Mouse (Mus musculus) liver, postnatal 0 days (tissue): ENCODE data around the gene Tmem107. TPM values are rescaled to one million over a fixed set of nuclear protein-coding genes. Genes with fewer than 3 reads are reported as not detected.
A peak's percentile ranks its signal among the peaks of the same experiment; 100 is the strongest.

Source experiments
- ATAC-seq: fragments of 200-750 bp; cut with Nextera tagmentation; 2 replicates; pipeline ENCODE4 v1.8.0; 2017; ENCODE audit warnings: mild to moderate bottlenecking, moderate library complexity
- DNase-seq: peaks from one replicate; pipeline ENCODE4 v3.0.0-alpha.2; 2016
- H3K27ac ChIP-seq: fragments of 300-500 bp; sonication (generic); 2 replicates; pipeline ENCODE4 v1.5.1; 2014; ENCODE audit warnings: antibody characterized with exemption, moderate library complexity, mild to moderate bottlenecking, low read depth
- H3K27me3 ChIP-seq: fragments of 300-500 bp; sonication (generic); 2 replicates; pipeline ENCODE4 v1.6.1; 2014; ENCODE audit warnings: low read length, control low read depth, mixed read lengths; ENCODE audit not compliant: insufficient read depth
- H3K36me3 ChIP-seq: fragments of 300-500 bp; sonication (generic); replicated peaks from 2 replicates; pipeline ENCODE4 v1.6.1; 2014; ENCODE audit warnings: mild to moderate bottlenecking, control low read depth, low read length, moderate library complexity, mixed read lengths; ENCODE audit not compliant: insufficient read depth
- H3K4me1 ChIP-seq: fragments of 300-500 bp; sonication (generic); 2 replicates; pipeline ENCODE4 v1.6.1; 2014; ENCODE audit warnings: antibody characterized with exemption, mild to moderate bottlenecking, control low read depth; ENCODE audit not compliant: insufficient read depth
- H3K4me2 ChIP-seq: fragments of 300-500 bp; sonication (generic); 2 replicates; pipeline ENCODE4 v1.6.1; 2014; ENCODE audit warnings: low read depth, mild to moderate bottlenecking, low read length, moderate library complexity, mixed read lengths
- H3K4me3 ChIP-seq: fragments of 300-500 bp; sonication (generic); 2 replicates; pipeline ENCODE4 v1.5.1; 2014; ENCODE audit warnings: low read depth, low read length
- H3K9ac ChIP-seq: fragments of 300-500 bp; sonication (generic); replicated peaks from 2 replicates; pipeline ENCODE4 v1.6.1; 2014; ENCODE audit warnings: mild to moderate bottlenecking, moderate library complexity
- H3K9me3 ChIP-seq: fragments of 300-500 bp; sonication (generic); 2 replicates; pipeline ENCODE4 v1.6.1; 2016; ENCODE audit warnings: mild to moderate bottlenecking, control low read depth, low read length, mixed read lengths
- CTCF ChIP-seq: sonication (generic); IDR thresholded peaks from 2 replicates; pipeline ENCODE4 v1.5.1; 2016; ENCODE audit warnings: antibody characterized with exemption, low read depth
- EP300 ChIP-seq: IDR thresholded peaks from 2 replicates; pipeline ENCODE4 v1.6.1; 2016; ENCODE audit warnings: antibody characterized with exemption, low read depth, mild to moderate bottlenecking
- WGBS: fragments of 180-500 bp; shearing (Covaris S2); extraction: QIAGEN DNeasy Blood & Tissue Kit; methylation state at CpG from one replicate; pipeline ENCODE4 v1.1.7; 2014; ENCODE audit not compliant: insufficient replicate concordance; 5-methylcytosine and 5-hydroxymethylcytosine counted together
- polyA plus RNA-seq: library from polyadenylated mRNA; unstranded; fragments of >200 nt; fragmentation: Nextera tagmentation; extraction: Ambion mirVana; gene quantifications from 2 replicates; pipeline ENCODE4 v1.2.1, GENCODE M21; 2015

Gene Tmem107
- polyA plus RNA-seq, 1 experiment from 2014 or later: 13.0 TPM

DNA sequence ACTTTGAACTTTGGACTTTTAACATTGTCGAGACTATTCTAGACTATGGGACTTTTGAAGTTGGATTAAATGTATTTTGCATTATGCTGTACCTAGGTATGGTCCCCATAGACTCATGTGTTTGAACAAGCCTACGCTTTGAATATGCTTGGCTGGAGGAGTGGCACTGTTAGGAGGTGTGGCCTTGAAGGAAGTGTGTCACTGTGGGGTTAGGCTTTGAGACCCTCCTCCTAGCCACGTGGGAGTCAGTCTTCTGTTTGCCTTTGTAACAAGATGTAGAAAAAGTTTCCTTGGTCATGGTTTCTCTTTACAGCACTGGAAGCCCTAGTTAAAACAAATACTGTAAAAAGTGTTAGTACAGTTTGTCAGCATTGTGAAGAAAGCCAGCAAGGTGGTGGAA lies 16.8 kb upstream of the Tmem107 start:
- H3K27ac ChIP-seq: no peak overlapping the region
- no peak overlapping the region for H3K4me2 ChIP-seq
- TF ChIP-seq EP300 (no peak), CTCF (no peak)
- peaks cover 24% of the 10 kb centered on the region for H3K36me3 ChIP-seq
- H3K4me3 ChIP-seq: no peak overlapping the region
- no peak for DNase-seq
- no peaks in the 10 kb centered on the region for H3K27me3 ChIP-seq
- no peaks in the 10 kb centered on the region for H3K9me3 ChIP-seq
- WGBS: 57% methylated on average over 3 of the region's 3 CpGs
- peaks cover 2% of the 10 kb centered on the region; the same call in 1 of the 2 replicates for H3K4me1 ChIP-seq
- no peak for ATAC-seq
- H3K9ac ChIP-seq: no peak overlapping the region

DNA sequence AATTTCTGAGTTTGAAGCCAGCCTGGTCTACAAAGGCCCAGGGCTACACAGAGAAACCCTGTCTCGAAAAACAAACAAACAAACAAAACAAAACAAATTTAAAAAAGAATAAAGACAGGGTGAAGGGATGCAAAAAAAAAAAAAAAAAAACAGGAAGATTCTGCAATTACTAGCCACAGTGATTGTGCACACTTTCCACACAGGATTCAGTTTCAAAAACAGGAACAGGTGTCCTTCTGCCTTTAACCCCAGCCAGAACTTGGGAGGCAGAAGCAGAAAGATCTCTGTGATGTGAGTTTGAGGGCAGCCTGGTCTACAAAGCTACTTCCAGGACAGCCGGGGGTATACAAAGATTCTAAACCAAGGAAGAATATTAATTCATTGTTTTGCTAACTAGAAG lies 12.3 kb upstream of the Tmem107 start:
- Histone ChIP-seq H3K9ac (peak overlapping the region; percentile 72), H3K27me3 (no peaks in the 10 kb centered on the region)

DNA sequence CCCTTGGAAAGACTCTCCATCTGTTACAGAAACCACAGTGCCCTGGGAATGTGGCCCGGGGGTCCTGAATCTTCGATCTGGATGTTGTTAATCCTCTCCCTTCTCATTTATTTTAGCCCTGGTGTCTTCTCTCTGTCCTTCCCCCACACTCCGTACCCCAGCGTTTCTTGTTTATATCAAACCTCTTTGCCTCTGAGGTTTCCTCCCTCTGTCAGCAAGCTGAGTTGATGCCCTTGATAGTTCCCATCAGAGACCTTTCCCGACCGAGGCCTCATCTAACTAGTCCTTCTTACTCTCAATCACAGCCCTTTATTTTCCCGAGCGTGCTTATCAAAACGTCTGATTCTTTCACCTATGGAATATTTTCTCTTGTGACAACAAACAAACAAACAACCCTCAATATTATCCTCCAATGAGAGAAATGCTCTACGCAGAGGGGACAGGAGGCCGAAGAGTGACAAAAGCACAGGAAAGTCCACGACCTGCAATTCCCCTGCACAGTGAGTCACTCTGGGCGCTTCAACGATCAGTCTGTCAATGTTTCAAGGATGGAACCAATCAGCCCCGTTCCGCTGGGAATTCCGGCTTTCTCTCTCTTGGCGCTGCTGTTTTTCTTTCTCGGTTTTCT lies 11.8 kb upstream of the Tmem107 start:
- H3K9ac ChIP-seq: peak overlapping the region; percentile 72
- TF ChIP-seq CTCF: no peak
- no peak for TF ChIP-seq EP300
- no peaks in the 10 kb centered on the region for H3K9me3 ChIP-seq
- no peak for DNase-seq
- peak; percentile 56 for ATAC-seq
- H3K4me2 ChIP-seq: peak overlapping the region; percentile 98
- H3K27ac ChIP-seq: peak overlapping the region; percentile 96
- peaks cover 17% of the 10 kb centered on the region for H3K4me1 ChIP-seq
- 1% methylated on average over 19 of the region's 19 CpGs for WGBS
- H3K27me3 ChIP-seq: no peaks in the 10 kb centered on the region
- H3K4me3 ChIP-seq: peak overlapping the region; percentile 92
- no peaks in the 10 kb centered on the region for H3K36me3 ChIP-seq

More for the DNA sequence above, 12.3 kb upstream of the Tmem107 start:
- DNase-seq (no peak), ATAC-seq (no peak)
- H3K9me3 ChIP-seq: no peaks in the 10 kb centered on the region
- H3K4me3 ChIP-seq: peak overlapping the region; percentile 92
- TF ChIP-seq EP300: no peak
- no peak for TF ChIP-seq CTCF
- WGBS: 65% methylated on average over 2 of the region's 2 CpGs
- no peaks in the 10 kb centered on the region for H3K36me3 ChIP-seq
- H3K27ac ChIP-seq: peak overlapping the region; percentile 96
- peaks cover 16% of the 10 kb centered on the region for H3K4me1 ChIP-seq
- peak overlapping the region; percentile 98 for H3K4me2 ChIP-seq

DNA sequence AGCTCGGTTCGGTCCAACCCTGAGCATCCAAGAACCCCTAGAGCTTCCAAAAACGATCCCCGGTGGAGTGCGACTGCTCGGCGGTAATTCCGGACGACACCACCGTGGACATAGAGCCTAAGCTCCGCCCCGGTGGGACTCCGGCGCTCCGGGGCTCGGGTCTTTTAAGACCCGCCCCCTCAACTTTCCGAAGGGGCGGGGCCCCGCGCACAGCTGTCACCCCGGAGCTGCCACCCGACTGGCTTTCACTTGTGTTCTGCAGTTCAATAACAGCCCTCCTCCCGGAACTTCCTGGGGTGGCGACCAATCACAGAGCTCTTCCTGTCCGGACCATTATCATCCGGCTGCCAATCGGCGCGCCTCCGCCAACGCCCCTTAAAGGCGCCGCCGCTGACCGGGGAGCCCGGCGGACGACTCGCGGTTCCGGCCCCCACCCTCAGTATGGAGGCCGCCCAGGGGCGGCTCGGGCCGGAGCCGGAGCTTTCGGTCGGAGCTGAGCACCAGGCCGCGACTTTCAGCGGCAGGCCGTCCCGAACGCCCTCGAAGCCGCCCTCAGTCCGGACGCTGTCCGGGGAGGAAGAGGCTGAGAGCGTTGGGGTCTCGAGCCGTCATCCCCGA lies 11.1 kb upstream of the Tmem107 start, which contains the start of gene Borcs6:
Borcs6 (plus strand) TSS at position 361 of the 618 bp plus-strand sequence.
- no peak for TF ChIP-seq CTCF
- no peak for TF ChIP-seq EP300
- WGBS: 1% methylated on average over 64 of the region's 64 CpGs
- ATAC-seq: peak; percentile 86
- peak; percentile 94 for DNase-seq
- Histone ChIP-seq H3K4me1 (peaks cover 23% of the 10 kb centered on the region), H3K27ac (peak within 1 kb of the TSS; percentile 96), H3K27me3 (no peaks in the 10 kb centered on the region), H3K9ac (peak within 1 kb of the TSS; percentile 89), H3K36me3 (no peaks in the 10 kb centered on the region), H3K4me2 (peak within 1 kb of the TSS; percentile 98), H3K4me3 (peak within 1 kb of the TSS; percentile 92), H3K9me3 (no peaks in the 10 kb centered on the region)

DNA sequence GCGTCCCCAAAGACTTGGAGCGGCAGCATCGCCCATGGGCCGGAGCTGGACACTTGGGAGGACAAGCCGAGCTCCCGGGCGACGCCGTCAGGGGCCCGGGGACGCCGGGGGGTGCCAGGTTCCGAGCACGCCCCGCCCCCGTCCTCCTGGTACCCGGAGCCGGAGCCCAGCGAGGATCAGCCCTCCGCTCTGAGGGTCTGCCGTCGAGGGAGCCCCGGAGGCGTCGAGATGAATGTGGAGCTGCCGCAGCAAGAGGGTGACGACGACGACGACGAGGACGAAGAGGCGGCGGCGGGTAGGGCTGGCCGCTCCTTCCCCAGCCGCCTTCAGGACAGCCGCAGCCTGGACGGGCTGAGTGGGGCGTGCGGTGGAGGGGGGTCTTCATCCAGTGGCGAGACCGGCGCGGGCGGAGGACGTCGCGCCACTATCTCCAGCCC lies 10.6 kb upstream of the Tmem107 start:
- WGBS: under 1% methylated on average over 38 of the region's 49 CpGs
- Histone ChIP-seq H3K4me1 (peaks cover 23% of the 10 kb centered on the region), H3K27ac (peak overlapping the region; percentile 96), H3K36me3 (no peaks in the 10 kb centered on the region), H3K4me3 (peak overlapping the region; percentile 92), H3K27me3 (no peaks in the 10 kb centered on the region), H3K9me3 (no peaks in the 10 kb centered on the region), H3K4me2 (peak overlapping the region; percentile 98), H3K9ac (peak overlapping the region; percentile 89)
- ATAC-seq (peak; percentile 6), DNase-seq (peak; percentile 69)
- TF ChIP-seq CTCF (no peak), EP300 (no peak)

DNA sequence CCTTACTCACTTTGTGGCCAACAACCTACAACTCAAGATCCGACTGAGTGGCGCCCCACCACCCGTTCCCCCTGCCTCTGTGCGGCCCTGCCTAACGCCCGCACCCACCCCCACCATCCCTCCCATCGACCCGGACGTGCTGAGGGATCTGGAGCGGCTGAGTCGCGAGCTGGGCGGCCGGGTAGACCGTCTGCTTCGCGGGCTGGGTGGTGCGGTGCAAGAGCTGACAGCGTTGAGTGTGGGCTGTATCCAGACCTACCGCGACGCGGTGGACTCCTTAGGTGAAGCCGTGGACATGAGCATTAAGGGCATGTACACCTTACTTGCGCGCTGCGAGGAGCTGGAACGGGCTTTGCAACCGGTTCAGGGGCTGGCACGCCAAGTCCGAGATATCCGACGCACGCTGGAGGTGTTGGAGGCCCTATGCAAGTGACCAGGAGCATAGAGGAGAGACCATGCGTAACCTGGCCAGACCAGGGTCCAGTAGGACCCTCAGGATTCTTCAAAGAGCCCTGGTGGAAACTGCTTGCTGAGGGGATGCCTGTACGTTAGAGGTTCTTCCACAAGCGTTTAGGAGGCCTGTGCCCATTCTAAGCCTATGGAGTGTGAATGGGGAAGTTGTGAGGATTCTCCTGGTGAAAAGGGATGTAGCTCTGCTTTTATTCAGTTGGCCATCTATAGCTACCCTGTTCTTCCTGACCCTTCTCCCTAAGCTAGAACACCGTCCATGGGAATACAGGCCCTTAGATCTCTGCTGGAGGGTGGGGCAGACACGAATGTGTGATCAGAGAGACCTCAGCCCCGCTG lies 10.0 kb upstream of the Tmem107 start:
- Histone ChIP-seq H3K4me1 (peaks cover 23% of the 10 kb centered on the region), H3K9ac (peak overlapping the region; percentile 89), H3K36me3 (no peaks in the 10 kb centered on the region), H3K27ac (peak overlapping the region; percentile 96), H3K9me3 (no peaks in the 10 kb centered on the region), H3K27me3 (no peaks in the 10 kb centered on the region), H3K4me2 (peak overlapping the region; percentile 98), H3K4me3 (peak overlapping the region; percentile 92)
- WGBS: 2% methylated on average over 40 of the region's 40 CpGs
- TF ChIP-seq CTCF (no peak), EP300 (no peak)
- ATAC-seq (no peak), DNase-seq (peak; percentile 63)
